Mouse (Mus musculus) spleen, embryonic (tissue): Measurements from ENCODE around the gene Elk1.

Experiments used
- CTCF ChIA-PET: fragments of 350-600 bp; sonication (Branson Sonifier 250); formaldehyde crosslinking; loops from one replicate; lab custom pipeline; 2022; lab: Charles Lee

Elk1 gene

GRCm38 (mm10) chrX:20950191-20950880 is at the start of gene Elk1:
Gene Elk1 (minus strand): TSS chrX:20950608.
- CTCF ChIA-PET: interaction anchor here (0.5 kb wide), 1 partner anchor 122 kb away, joined by 3 read pairs; no protein-coding TSS in a partner anchor

- CTCF ChIA-PET: no interaction called here
These were observed 30.5 kb upstream of the Elk1 start for GRCm38 (mm10) chrX:20980901-20981300.

DNA sequence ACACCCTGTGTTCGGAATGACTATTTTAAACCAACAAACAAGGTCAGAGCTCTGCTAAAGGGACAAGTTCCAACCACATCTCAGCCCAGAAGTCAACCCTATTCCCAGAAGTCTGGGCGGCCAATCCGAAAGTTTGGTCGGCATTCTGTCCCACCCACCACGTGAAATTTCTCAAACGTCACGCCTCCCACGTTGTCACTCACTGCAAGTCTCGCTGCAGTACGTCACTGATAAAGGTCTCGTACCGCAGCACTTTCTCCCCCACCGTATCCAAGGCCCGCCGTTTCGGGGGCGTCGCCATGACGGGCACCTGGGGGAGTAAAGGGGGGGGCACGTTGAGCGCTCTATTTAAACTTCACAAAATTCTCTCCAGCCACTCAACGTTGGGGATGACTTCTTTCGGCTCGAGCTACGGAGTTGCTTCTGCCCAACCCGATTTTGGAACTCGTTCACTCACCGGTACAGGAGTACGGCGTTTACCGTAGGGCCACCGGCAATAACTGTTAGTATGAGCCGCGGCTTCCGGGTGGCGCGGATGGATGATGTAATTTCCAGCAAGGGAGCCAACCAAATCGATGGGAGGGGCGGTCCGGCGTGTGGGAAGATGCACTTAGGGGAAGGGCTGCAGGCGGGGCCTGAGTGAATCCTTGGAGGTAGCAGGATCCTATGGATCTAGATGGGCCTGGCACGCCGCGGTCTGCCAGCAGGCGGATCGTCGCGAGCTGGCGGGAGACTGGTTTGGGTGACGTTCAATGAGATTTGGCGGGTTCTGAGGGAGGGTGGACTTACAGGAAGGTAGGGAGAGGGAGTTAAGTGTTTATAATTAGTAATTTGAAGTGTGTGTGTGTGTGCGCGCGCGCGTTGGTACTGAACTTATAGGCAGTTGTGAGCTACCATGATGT is 11.3 kb upstream of the Elk1 start, which contains the start of gene Uxt:
Gene Uxt (minus strand): TSS at position 541 of the 902 bp plus-strand sequence.
- CTCF ChIA-PET: no interaction called here

DNA sequence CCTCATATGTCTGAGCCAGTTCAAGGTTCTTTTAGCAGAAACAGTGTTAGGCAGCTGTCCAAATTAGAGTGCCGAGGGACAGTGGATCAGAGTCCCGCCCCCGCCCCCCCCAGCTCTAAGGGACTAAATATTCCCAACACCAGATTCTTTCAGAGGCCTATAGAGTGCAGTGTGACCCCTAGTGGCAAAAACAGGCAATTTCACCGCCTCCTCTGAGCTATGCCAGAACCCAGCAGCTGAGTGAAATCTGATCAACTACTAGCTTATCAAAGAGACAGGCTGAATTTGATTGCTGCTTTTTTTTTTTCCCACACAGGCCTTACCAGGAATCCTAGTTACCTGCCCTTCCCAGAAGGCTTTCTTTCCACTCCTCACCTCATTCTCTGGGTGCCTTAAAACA is 4.4 kb downstream of the Elk1 start:
- CTCF ChIA-PET: no interaction called here

- CTCF ChIA-PET: no interaction called here
These were observed 18.4 kb downstream of the Elk1 start for GRCm38 (mm10) chrX:20931963-20932362.

DNA sequence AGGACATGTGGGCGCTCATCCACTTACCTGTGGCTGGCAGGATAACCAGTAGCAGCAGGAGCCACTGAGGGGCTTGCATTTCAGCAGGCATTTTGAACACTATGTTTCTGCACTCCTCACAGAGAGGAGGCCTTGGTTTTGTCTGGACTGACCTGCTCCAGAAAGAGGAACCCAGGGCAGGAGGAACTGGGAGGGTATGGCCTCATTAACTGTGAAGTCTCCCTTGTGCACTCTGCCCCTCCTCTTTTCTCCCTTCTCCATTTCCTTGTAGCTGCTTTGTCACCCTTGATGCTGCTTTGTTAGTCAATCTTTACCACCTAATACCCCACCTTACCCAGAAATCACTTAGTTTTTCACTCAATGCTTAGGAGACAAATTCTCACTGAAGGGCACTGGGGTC is 19.0 kb downstream of the Elk1 start, which contains the start of gene Cfp:
Gene Cfp (minus strand): TSS at position 192 of the 400 bp plus-strand sequence.
- CTCF ChIA-PET: no interaction called here

- CTCF ChIA-PET: no interaction called here
These were observed 20.5 kb downstream of the Elk1 start for GRCm38 (mm10) chrX:20929859-20930258.

GRCm38 (mm10) chrX:20924976-20925375 is 25.4 kb downstream of the Elk1 start:
- CTCF ChIA-PET: no interaction called here

DNA sequence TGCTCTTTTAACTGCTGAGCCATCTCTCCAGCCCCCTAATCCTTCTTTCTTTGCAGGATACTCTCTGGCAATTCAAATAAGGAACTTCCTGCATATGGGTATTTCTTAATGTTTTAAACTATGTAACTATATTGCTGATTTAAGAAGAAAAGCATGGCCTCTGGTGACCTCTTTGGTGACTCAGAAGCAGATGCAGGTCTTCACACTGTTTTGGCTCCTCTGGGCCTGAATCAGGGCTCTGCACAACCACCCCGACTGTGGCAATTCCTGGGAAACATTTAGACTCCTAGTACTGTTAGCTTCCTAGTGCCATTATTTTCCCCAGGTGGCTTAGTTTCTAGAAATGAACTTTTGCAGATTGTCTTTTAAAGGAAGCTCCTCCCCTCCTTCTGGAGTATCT is 26.9 kb downstream of the Elk1 start:
- CTCF ChIA-PET: no interaction called here

GRCm38 (mm10) chrX:20921366-20921765 is 29.0 kb downstream of the Elk1 start:
- CTCF ChIA-PET: no interaction called here

GRCm38 (mm10) chrX:20920844-20921364 is 29.5 kb downstream of the Elk1 start, which contains the start of gene Syn1:
Gene Syn1 (minus strand): TSS chrX:20921004.
- CTCF ChIA-PET: no interaction called here

- CTCF ChIA-PET: no interaction called here
These were observed 30.1 kb downstream of the Elk1 start for GRCm38 (mm10) chrX:20920249-20920843.

DNA sequence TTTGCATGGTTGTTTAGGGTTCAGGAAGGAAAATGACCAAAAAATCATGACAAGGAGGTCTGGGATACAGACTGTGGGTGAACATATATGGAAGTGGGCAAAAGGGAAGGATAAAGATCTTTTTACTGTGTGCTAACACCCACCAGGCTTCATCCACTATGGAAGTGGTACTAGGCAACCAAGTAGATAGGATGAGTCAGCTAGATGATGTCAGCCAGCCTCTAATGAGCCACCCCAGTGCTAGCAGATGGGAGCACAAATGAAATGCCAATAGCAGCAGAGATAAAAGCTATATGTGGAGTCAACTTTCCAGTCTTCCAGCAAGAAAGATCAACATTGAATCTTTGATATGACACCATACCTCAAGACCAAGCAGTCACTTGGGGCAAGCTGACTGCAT is 35.3 kb downstream of the Elk1 start:
- CTCF ChIA-PET: no interaction called here

GRCm38 (mm10) chrX:20913726-20914125 is 36.7 kb downstream of the Elk1 start:
- CTCF ChIA-PET: no interaction called here

GRCm38 (mm10) chrX:20910074-20910473 is 40.3 kb downstream of the Elk1 start:
- CTCF ChIA-PET: no interaction called here
